Mouse (Mus musculus): ENCODE results near the gene Ovca2. TPM values are rescaled to one million over a fixed set of nuclear protein-coding genes. Genes with fewer than 3 reads are reported as not detected.

The Ovca2 gene
- polyA plus RNA-seq, 1 experiment from 2014 or later: 26.7 TPM

GRCm38 (mm10) chr11:75192336-75193214, 13.9 kb upstream of the Ovca2 start:
- Histone ChIP-seq H3K9ac (replicated peaks; ENCODE audit: low read depth, low read length) (no peak overlapping the region), H3K4me2 (replicated peaks; ENCODE audit: low read depth, low read length) (peak overlapping the region; percentile 87), H3K27me3 (ENCODE audit: control insufficient read depth, insufficient read depth, low read length) (peaks cover 29% of the 10 kb centered on the region), H3K27ac (ENCODE audit: low read length) (no peak overlapping the region), H3K4me1 (ENCODE audit: control insufficient read depth, insufficient read depth, low read length) (peaks cover 26% of the 10 kb centered on the region), H3K36me3 (ENCODE audit: control insufficient read depth, insufficient read depth, low read length) (no peaks in the 10 kb centered on the region), H3K4me3 (ENCODE audit: low read depth, low read length) (peak overlapping the region; percentile 48), H3K9me3 (ENCODE audit: control insufficient read depth, low read depth, low read length) (no peaks in the 10 kb centered on the region)
- ATAC-seq (ENCODE audit: insufficient number of reproducible peaks, insufficient read depth, low FRiP score, low read depth): peak; percentile 54; the same call in 1 of the 2 replicates
- WGBS: 26% methylated on average over 13 of the region's 13 CpGs

- Histone ChIP-seq H3K36me3 (ENCODE audit: control insufficient read depth, insufficient read depth, low read length) (no peaks in the 10 kb centered on the region), H3K4me3 (ENCODE audit: low read depth, low read length) (no peak overlapping the region), H3K4me2 (replicated peaks; ENCODE audit: low read depth, low read length) (no peak overlapping the region), H3K9ac (replicated peaks; ENCODE audit: low read depth, low read length) (no peak overlapping the region), H3K4me1 (ENCODE audit: control insufficient read depth, insufficient read depth, low read length) (peaks cover 26% of the 10 kb centered on the region), H3K27ac (ENCODE audit: low read length) (no peak overlapping the region), H3K27me3 (ENCODE audit: control insufficient read depth, insufficient read depth, low read length) (peaks cover 29% of the 10 kb centered on the region), H3K9me3 (ENCODE audit: control insufficient read depth, low read depth, low read length) (no peaks in the 10 kb centered on the region)
- ATAC-seq (ENCODE audit: insufficient number of reproducible peaks, insufficient read depth, low FRiP score, low read depth): no peak
- 66% methylated on average over 6 of the region's 6 CpGs for WGBS
Observed at GRCm38 (mm10) chr11:75191841-75192240, 13.2 kb upstream of the Ovca2 start.

GRCm38 (mm10) chr11:75190905-75191441, 12.3 kb upstream of the Ovca2 start, which contains the start of gene Dph1:
Gene Dph1 (minus strand): TSS chr11:75191241.
- 46% methylated on average over 5 of the region's 5 CpGs for WGBS
- peaks cover 21% of the 10 kb centered on the region for H3K27me3 ChIP-seq (ENCODE audit: control insufficient read depth, insufficient read depth, low read length)
- peak within 1 kb of the TSS; percentile 60 for H3K4me3 ChIP-seq (ENCODE audit: low read depth, low read length)
- ATAC-seq (ENCODE audit: insufficient number of reproducible peaks, insufficient read depth, low FRiP score, low read depth): no peak
- no peak within 1 kb of the TSS for H3K27ac ChIP-seq (ENCODE audit: low read length)
- H3K9me3 ChIP-seq (ENCODE audit: control insufficient read depth, low read depth, low read length): no peaks in the 10 kb centered on the region
- H3K4me1 ChIP-seq (ENCODE audit: control insufficient read depth, insufficient read depth, low read length): peaks cover 26% of the 10 kb centered on the region
- no peaks in the 10 kb centered on the region for H3K36me3 ChIP-seq (ENCODE audit: control insufficient read depth, insufficient read depth, low read length)
- peak within 1 kb of the TSS; percentile 36; the same call in 1 of the 2 replicates for H3K9ac ChIP-seq (replicated peaks; ENCODE audit: low read depth, low read length)
- peak within 1 kb of the TSS; percentile 76 for H3K4me2 ChIP-seq (replicated peaks; ENCODE audit: low read depth, low read length)

- Histone ChIP-seq H3K9ac (replicated peaks; ENCODE audit: low read depth, low read length) (peak overlapping the region; percentile 36; the same call in 1 of the 2 replicates), H3K27ac (ENCODE audit: low read length) (no peak overlapping the region), H3K9me3 (ENCODE audit: control insufficient read depth, low read depth, low read length) (no peaks in the 10 kb centered on the region), H3K4me3 (ENCODE audit: low read depth, low read length) (peak overlapping the region; percentile 60), H3K27me3 (ENCODE audit: control insufficient read depth, insufficient read depth, low read length) (peaks cover 16% of the 10 kb centered on the region), H3K4me1 (ENCODE audit: control insufficient read depth, insufficient read depth, low read length) (peaks cover 26% of the 10 kb centered on the region), H3K4me2 (replicated peaks; ENCODE audit: low read depth, low read length) (peak overlapping the region; percentile 76), H3K36me3 (ENCODE audit: control insufficient read depth, insufficient read depth, low read length) (no peaks in the 10 kb centered on the region)
- WGBS: under 1% methylated on average over 24 of the region's 24 CpGs
- ATAC-seq (ENCODE audit: insufficient number of reproducible peaks, insufficient read depth, low FRiP score, low read depth): peak; percentile 83
Observed at GRCm38 (mm10) chr11:75190371-75190724, 11.7 kb upstream of the Ovca2 start.

- H3K9ac ChIP-seq (replicated peaks; ENCODE audit: low read depth, low read length): peak overlapping the region; percentile 36; the same call in 1 of the 2 replicates
- ATAC-seq (ENCODE audit: insufficient number of reproducible peaks, insufficient read depth, low FRiP score, low read depth): peak; percentile 7; the same call in 1 of the 2 replicates
- peaks cover 11% of the 10 kb centered on the region for H3K27me3 ChIP-seq (ENCODE audit: control insufficient read depth, insufficient read depth, low read length)
- peaks cover 3% of the 10 kb centered on the region; the same call in 1 of the 2 replicates for H3K36me3 ChIP-seq (ENCODE audit: control insufficient read depth, insufficient read depth, low read length)
- H3K9me3 ChIP-seq (ENCODE audit: control insufficient read depth, low read depth, low read length): no peaks in the 10 kb centered on the region
- WGBS: under 1% methylated on average over 22 of the region's 22 CpGs
- H3K4me1 ChIP-seq (ENCODE audit: control insufficient read depth, insufficient read depth, low read length): peaks cover 21% of the 10 kb centered on the region
- H3K27ac ChIP-seq (ENCODE audit: low read length): no peak overlapping the region
- H3K4me3 ChIP-seq (ENCODE audit: low read depth, low read length): peak overlapping the region; percentile 60
- H3K4me2 ChIP-seq (replicated peaks; ENCODE audit: low read depth, low read length): peak overlapping the region; percentile 76
Observed at GRCm38 (mm10) chr11:75189713-75190370, 11.2 kb upstream of the Ovca2 start.

- Histone ChIP-seq H3K9ac (replicated peaks; ENCODE audit: low read depth, low read length) (no peak overlapping the region), H3K9me3 (ENCODE audit: control insufficient read depth, low read depth, low read length) (no peaks in the 10 kb centered on the region), H3K36me3 (ENCODE audit: control insufficient read depth, insufficient read depth, low read length) (peaks cover 28% of the 10 kb centered on the region), H3K4me2 (replicated peaks; ENCODE audit: low read depth, low read length) (no peak overlapping the region), H3K27me3 (ENCODE audit: control insufficient read depth, insufficient read depth, low read length) (no peaks in the 10 kb centered on the region), H3K27ac (ENCODE audit: low read length) (no peak overlapping the region), H3K4me3 (ENCODE audit: low read depth, low read length) (no peak overlapping the region), H3K4me1 (ENCODE audit: control insufficient read depth, insufficient read depth, low read length) (peaks cover 6% of the 10 kb centered on the region; the same call in 1 of the 2 replicates)
- ATAC-seq (ENCODE audit: insufficient number of reproducible peaks, insufficient read depth, low FRiP score, low read depth): no peak
- WGBS: 88% methylated on average over 1 of the region's 2 CpGs
Observed at GRCm38 (mm10) chr11:75184986-75185385, 6.4 kb upstream of the Ovca2 start.

GRCm38 (mm10) chr11:75184573-75184972, 5.9 kb upstream of the Ovca2 start:
- no peaks in the 10 kb centered on the region for H3K9me3 ChIP-seq (ENCODE audit: control insufficient read depth, low read depth, low read length)
- H3K4me3 ChIP-seq (ENCODE audit: low read depth, low read length): no peak overlapping the region
- no peak overlapping the region for H3K27ac ChIP-seq (ENCODE audit: low read length)
- H3K4me1 ChIP-seq (ENCODE audit: control insufficient read depth, insufficient read depth, low read length): peaks cover 6% of the 10 kb centered on the region
- no peaks in the 10 kb centered on the region for H3K27me3 ChIP-seq (ENCODE audit: control insufficient read depth, insufficient read depth, low read length)
- 93% methylated on average over 5 of the region's 5 CpGs for WGBS
- no peak overlapping the region for H3K4me2 ChIP-seq (replicated peaks; ENCODE audit: low read depth, low read length)
- peaks cover 28% of the 10 kb centered on the region for H3K36me3 ChIP-seq (ENCODE audit: control insufficient read depth, insufficient read depth, low read length)
- ATAC-seq (ENCODE audit: insufficient number of reproducible peaks, insufficient read depth, low FRiP score, low read depth): no peak
- H3K9ac ChIP-seq (replicated peaks; ENCODE audit: low read depth, low read length): no peak overlapping the region

GRCm38 (mm10) chr11:75183917-75184570, 5.4 kb upstream of the Ovca2 start:
- Histone ChIP-seq H3K27me3 (ENCODE audit: control insufficient read depth, insufficient read depth, low read length) (no peaks in the 10 kb centered on the region), H3K27ac (ENCODE audit: low read length) (no peak overlapping the region), H3K4me2 (replicated peaks; ENCODE audit: low read depth, low read length) (no peak overlapping the region), H3K4me3 (ENCODE audit: low read depth, low read length) (no peak overlapping the region), H3K36me3 (ENCODE audit: control insufficient read depth, insufficient read depth, low read length) (peaks cover 28% of the 10 kb centered on the region), H3K9me3 (ENCODE audit: control insufficient read depth, low read depth, low read length) (no peaks in the 10 kb centered on the region), H3K9ac (replicated peaks; ENCODE audit: low read depth, low read length) (no peak overlapping the region), H3K4me1 (ENCODE audit: control insufficient read depth, insufficient read depth, low read length) (peaks cover 3% of the 10 kb centered on the region; the same call in 1 of the 2 replicates)
- WGBS: 73% methylated on average over 2 of the region's 2 CpGs
- no peak for ATAC-seq (ENCODE audit: insufficient number of reproducible peaks, insufficient read depth, low FRiP score, low read depth)
